Mouse (Mus musculus): ENCODE measurements around the gene Tor2a. TPM values are rescaled to one million over a fixed set of nuclear protein-coding genes. Genes with fewer than 3 reads are reported as not detected.

The Tor2a gene
- total RNA-seq, 2 experiments from 2014 or later = 7.5 to 8.2 TPM

DNA sequence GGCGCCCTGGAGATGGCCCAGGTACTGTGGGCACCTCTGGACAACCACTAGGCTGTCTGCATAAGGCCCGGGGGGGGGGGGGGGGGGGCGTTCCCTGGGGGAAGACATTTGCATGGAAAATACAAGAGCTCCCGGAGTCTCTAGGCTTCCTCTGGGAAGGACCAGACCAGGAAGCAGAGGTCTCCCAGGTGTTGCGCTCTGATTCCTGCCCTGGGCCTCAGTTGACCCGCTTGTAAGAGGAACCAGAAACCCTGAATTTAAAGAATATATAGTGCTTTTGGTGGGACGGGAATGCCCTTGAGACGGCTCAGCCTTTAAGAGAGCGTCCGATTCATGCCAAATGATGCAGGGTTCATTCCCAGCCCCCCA, 5.4 kb upstream of the Tor2a start:
- intact Hi-C loops (cut with DNase I; ENCODE audit: low total_unique reads) = no loop called here
- no peak for DNase-seq

- intact Hi-C loops (cut with DNase I; ENCODE audit: low total_unique reads) = no loop called here
- DNase-seq = no peak
Observed at GRCm38 (mm10) chr2:32752181-32752580, 4.9 kb upstream of the Tor2a start.

GRCm38 (mm10) chr2:32756674-32757055, 369 bp upstream of the Tor2a start:
- no peak for DNase-seq
- intact Hi-C loops (cut with DNase I; ENCODE audit: low total_unique reads) = no loop called here

- intact Hi-C loops (cut with DNase I; ENCODE audit: low total_unique reads) = no loop called here
- DNase-seq = no peak
Observed at GRCm38 (mm10) chr2:32758503-32758902, 1.5 kb downstream of the Tor2a start.

DNA sequence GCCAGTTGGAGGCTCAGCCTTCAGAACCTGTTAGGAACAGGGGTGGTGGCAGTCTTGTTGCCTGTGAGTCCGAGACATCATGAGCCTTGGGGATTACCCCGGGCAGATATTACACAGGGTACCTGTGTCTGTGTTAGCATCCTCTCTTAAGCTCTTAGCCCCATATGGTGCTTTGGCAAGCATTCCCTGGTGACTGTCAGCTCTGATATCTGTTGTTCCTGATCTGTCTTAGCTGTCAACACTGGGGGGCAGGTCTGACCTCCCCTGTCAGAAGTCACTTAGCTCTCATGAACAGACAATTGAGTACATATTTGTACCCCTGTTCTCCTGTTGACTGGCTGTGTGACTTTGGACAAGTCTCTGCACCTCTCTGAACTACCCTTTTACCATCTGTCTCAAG, 2.0 kb downstream of the Tor2a start:
- intact Hi-C loops (cut with DNase I; ENCODE audit: low total_unique reads) = no loop called here
- no peak for DNase-seq

DNA sequence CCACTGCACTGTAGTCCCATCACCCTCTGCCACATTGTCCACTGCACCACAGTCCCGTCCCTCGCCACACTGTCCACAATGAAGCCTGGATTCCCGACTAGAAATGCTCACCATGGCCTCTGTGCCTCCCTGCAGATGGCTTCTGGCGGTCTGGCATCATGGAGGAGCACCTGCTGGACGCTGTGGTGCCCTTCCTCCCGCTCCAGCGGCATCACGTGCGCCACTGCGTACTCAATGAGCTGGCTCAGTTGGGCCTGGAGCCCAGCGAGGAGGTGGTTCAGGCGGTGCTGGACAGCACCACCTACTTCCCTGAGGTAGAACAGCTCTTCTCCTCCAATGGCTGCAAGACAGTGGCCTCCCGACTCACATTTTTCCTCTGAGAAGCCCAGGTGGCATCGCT, 4.3 kb downstream of the Tor2a start:
- no peak for DNase-seq
- intact Hi-C loops (cut with DNase I; ENCODE audit: low total_unique reads) = no loop called here

GRCm38 (mm10) chr2:32761859-32762258, 4.8 kb downstream of the Tor2a start:
- no peak for DNase-seq
- intact Hi-C loops (cut with DNase I; ENCODE audit: low total_unique reads) = no loop called here

DNA sequence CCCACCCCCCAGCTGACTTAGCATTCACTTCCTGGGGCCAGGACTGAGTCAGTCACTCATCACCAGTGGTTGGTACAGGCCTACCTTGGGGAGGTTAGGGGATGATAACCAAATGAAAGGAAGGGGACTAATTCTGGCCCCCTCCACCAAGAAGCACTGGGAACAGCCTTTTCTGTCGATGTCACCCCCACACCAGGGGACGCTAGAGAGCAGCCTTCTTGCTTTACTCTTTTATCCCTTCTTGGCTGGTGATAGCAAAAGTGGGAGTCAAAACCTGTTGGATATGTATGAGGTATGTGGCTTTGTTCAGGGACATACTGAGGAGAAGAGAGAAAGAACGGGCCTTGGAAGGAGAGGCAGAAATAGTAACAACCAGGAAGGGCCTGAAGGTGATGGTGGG, 6.3 kb downstream of the Tor2a start:
- intact Hi-C loops (cut with DNase I; ENCODE audit: low total_unique reads) = no loop called here
- no peak for DNase-seq

GRCm38 (mm10) chr2:32767241-32767640, 10.2 kb downstream of the Tor2a start:
- DNase-seq = no peak
- intact Hi-C loops (cut with DNase I; ENCODE audit: low total_unique reads) = no loop called here

GRCm38 (mm10) chr2:32768661-32769285, 11.7 kb downstream of the Tor2a start:
- intact Hi-C loops (cut with DNase I; ENCODE audit: low total_unique reads) = no loop called here
- no peak for DNase-seq

GRCm38 (mm10) chr2:32769327-32770085, 12.5 kb downstream of the Tor2a start:
- no peak for DNase-seq
- intact Hi-C loops (cut with DNase I; ENCODE audit: low total_unique reads) = no loop called here

DNA sequence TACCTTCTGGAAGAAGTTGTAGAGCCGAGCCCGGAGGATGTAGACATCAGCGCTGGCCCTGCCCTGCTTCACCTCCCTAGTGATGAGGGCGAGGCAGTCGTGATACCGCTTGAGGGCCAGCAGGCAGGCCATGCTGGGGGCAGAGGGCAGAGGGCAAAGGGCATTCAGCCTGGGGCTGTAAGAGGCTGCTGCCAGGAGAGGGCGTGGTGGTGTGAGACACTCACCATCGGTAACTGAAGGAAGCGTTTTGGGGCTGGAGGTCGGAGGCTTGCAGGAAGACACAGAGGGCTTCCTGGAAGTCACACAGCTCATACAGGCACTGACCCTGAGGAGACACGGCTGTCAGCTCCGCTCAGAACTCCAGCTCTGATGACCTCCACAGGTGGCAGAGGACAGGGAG, 14.9 kb downstream of the Tor2a start:
- intact Hi-C loops (cut with DNase I; ENCODE audit: low total_unique reads) = no loop called here
- no peak for DNase-seq

GRCm38 (mm10) chr2:32772626-32773279, 15.7 kb downstream of the Tor2a start:
- no peak for DNase-seq
- intact Hi-C loops (cut with DNase I; ENCODE audit: low total_unique reads) = no loop called here

GRCm38 (mm10) chr2:32775359-32776074, 18.5 kb downstream of the Tor2a start, which contains the start of the genes Ttc16 and Ptrh1:
Gene Ttc16 (minus strand): TSS chr2:32775633.
Gene Ptrh1 (plus strand): TSS chr2:32775786.
- intact Hi-C loops (cut with DNase I; ENCODE audit: low total_unique reads) = no loop called here
- peak; percentile 98 for DNase-seq

DNA sequence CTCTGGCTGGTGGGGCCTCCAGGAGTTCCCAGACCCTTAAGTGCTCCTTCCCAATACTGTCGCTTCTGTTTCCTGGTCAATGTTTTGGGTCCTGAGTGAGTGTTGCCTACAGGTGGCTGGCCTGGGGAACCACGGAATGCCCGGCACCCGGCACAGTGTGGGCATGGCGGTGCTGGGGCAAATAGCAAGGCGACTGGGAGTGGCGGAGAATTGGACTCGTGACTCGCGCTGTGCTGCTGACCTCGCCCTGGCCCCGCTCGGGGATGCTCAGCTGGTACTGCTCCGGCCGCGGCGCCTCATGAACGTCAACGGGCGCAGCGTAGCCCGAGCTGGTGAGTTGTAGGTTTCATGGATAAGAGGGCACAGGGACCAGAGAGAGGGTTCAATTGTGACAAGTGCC, 19.2 kb downstream of the Tor2a start:
- intact Hi-C loops (cut with DNase I; ENCODE audit: low total_unique reads) = no loop called here
- DNase-seq = no peak

GRCm38 (mm10) chr2:32778081-32778480, 21.0 kb downstream of the Tor2a start:
- intact Hi-C loops (cut with DNase I; ENCODE audit: low total_unique reads) = loop anchor here (2.0 kb wide), 1 partner anchor 79 kb away; no protein-coding TSS in a partner anchor
- DNase-seq = no peak

GRCm38 (mm10) chr2:32779131-32779530, 22.1 kb downstream of the Tor2a start:
- peak; percentile 74 for DNase-seq
- intact Hi-C loops (cut with DNase I; ENCODE audit: low total_unique reads) = loop anchor here (2.0 kb wide), 1 partner anchor 78 kb away; no protein-coding TSS in a partner anchor

GRCm38 (mm10) chr2:32779714-32780113, 22.7 kb downstream of the Tor2a start:
- intact Hi-C loops (cut with DNase I; ENCODE audit: low total_unique reads) = loop anchor here (2.0 kb wide), 1 partner anchor 77 kb away; no protein-coding TSS in a partner anchor
- no peak for DNase-seq

DNA sequence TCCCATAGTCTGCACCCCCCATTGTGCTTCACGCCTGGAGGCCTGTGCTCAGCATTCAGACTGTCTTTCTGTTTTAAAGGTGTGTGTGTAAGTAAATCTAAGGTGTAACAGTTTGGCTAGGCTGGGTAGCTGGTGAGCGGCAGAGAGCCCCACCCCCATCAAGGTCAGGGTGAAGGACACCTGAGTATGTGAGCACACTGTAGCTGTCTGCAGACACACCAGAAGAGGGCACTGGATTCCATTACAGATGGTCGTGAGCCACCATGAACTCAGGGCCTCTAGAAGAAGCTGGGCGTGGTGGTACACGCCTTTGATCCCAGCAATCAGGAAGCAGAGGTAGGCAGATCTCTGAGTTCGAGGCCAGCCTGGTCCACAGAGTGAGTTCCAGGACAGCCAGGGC, 24.7 kb downstream of the Tor2a start:
- no peak for DNase-seq
- intact Hi-C loops (cut with DNase I; ENCODE audit: low total_unique reads) = no loop called here

Data from gastrocnemius, postnatal 14 days (tissue).